Mouse (Mus musculus) kidney, postnatal 4 days (tissue): ENCODE measurements around the gene Dhx9.
"Not testable (repeated sequence)": the region's sequence is repeated elsewhere in the genome, so short reads cannot be mapped to it uniquely, and the experiment has no call there.

Experiments
- DNase-seq, 2 experiments: peaks; one replicate each; pipeline ENCODE4 v3.0.0; 2021; ENCODE audit warnings: mixed read lengths in 2 of 2

Gene Dhx9

DNA sequence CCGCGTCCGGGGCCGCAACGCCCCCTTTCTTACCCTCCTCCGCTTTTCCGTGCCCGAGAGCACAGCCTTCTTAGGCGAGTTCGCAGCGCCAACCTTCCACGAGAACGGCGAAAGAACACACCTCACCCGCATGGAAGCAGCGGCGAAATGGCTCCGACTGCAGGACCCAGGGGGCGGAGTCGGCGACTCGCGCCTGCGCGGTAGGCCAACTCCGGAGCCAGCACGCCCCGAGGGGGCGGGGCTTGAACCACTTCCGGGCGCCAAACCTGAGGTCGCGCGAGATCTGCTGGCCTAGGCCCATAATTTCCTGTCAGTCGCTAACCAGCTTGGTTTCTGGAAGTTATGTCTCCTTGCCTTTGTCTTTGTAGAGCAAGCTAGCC, at the start of gene Dhx9:
Gene Dhx9, minus strand, starts transcription at position 161 of the 380 bp plus-strand sequence.
- peak; percentile 99 to 100 for DNase-seq

DNA sequence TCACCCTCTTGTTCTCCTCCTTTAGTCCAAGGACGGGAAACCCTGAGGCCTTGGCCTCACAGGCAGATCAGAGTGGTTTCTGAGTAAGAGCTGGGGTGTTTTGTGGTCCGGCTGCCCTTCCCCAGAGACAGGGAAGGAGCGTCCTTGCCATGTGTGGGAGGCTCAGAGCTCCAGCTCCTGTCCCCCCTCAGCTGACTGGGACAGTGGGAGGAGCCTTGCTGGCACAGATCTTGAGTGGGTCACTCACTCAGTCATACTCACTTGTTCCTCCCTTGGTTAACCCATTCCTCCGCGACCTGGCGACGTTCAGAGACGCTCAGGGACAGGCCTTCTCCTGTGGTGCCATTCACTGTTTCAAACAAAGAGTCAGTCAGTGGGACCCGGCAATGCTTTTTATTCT, 48.2 kb upstream of the Dhx9 start:
- DNase-seq = peak; percentile 35 to 66

DNA sequence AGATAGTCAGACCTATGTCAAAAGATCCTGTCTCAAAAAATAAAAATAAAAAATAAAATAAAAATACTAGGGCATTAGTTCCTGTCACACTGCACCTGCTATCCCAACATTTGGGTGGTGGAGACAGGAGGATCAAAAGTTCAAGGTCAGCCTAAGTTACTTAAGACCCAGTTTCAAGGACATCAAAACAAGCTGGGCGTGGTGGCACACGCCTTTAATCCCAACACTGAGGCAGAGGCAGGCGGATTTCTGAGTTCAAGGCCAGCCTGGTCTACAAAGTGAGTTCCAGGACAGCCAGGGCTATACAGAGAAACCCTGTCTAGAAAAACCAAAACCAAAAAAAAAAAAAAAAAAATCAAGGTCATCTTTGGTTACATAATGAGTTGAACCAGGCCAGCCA, 45.4 kb upstream of the Dhx9 start:
- DNase-seq = not testable (repeated sequence)

DNA sequence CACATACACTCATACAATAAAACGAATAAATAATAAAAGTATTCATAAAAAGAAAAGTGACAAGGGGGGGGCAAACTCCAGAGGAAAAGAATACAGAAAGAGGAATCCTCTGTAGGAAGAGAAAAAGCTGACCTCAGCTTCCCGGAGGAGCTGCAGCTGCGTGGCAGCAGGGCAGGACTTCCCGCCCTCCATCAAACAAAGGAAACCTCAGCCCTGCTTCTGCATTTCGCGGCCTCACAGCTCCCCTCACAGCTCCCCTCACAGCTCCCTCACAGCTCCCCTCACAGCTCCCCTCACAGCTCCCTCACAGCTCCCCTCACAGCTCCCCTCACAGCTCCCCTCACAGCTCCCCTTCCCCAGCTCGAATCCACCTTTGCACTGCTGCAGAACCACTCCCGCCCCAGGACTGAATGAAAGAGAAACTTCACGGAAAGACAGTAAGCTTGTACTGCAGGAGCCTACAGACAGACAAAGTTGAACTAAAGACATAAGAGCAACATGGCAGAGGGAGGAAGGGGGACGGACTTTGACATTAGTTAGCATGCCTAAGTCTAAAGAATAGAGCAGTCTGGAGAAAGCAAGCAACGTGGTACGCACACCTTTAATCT, 44.9 kb upstream of the Dhx9 start:
- peak; percentile 45 to 59 for DNase-seq

DNA sequence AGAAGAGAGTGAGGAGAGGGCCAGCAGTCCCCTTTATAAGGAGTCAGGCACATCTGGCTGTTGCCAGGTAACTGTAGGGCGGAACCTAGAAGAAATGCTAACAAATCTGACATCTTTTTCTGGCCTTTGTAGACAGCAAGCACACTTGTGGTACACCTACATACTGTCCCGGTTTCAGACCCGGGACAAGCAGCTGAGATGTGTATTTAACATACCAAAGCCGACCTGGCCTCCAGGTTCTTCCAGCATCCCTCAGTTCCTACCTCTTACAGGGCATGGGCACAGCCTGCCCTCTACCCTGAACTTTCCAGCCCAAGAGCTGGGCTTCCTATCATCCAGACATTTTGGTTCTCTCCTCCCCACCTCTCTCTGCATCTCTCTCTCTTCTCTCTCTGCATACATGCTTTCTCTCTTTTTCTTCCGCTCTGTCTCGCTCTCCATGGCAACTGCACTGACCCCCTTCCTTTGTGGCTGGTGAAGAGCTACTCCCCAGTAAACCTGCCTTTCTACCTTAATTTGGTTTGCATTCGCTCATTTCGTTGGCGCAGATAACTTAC, 44.3 kb upstream of the Dhx9 start:
- DNase-seq = peak in 1 of 2 experiments; percentile 9

DNA sequence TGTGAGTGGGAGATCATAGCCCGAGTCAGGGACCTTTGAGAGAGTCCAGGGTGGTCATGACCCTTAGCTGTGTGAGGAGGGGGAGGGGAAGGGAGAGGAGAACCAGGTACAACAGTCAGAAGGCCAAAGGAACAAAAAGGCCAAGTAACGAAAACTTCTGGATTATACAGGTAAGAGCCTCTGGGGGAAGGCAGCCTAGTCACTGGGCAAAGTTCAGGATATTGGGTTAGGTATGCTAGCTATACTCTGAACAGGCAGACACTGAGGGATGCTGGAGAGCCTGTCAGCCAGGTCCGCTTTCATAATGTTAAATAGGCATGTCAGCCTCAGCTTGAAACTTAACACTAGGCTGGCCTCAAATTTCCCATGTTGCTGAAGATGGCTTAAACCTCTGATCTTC, 34.7 kb upstream of the Dhx9 start:
- peak in 1 of 2 experiments; percentile 16 for DNase-seq

DNA sequence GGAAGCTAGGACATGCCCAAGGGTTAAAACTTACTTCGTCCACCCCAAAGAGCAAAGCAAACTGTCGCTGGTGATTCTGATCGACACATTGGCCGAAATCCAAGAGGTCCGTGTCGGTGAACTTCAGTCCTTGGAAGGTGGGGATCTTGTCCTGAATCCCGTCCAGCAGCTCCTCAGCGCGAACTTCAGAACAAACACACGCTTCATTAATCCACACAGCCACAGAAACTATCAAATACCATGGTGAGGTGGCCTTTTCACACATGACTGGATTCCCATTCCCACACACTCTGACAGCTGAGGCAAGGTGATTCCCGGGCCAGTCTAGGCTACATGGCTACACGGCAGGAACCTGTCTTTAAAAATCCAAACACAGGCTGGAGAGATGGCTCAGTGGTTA, 27.9 kb upstream of the Dhx9 start:
- peak; percentile 13 to 46 for DNase-seq

DNA sequence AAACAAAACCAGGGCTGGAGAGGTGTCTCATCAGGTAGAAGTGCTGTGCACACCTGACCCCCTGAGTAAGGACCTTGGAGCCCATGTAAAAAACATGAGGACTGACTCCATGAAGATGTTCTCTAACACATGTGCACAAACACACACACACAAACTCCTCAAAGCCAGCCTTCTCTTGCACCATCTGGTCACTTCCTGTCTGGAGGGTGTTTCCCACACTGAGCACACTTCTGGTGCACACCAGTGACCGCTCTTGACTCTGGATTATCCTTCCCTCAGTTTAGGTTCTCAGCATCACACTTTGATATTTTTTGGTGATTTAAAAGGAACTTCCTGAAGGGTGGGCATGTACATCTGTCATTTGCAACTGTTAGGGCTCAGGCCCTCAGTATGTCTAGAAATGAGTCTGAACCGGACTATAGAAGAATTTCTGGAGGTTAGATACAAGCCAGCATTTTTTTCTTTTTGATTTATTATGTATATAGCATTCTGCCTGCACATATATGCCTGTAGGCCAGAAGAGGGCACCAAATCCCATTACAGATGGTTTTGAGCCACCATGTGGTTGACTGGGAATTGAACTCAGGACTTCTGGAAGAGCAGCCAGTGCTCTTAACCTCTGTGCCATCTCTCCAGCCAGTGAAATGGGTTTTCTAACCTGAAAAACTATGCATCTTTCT, 23.0 kb upstream of the Dhx9 start:
- no peak for DNase-seq

DNA sequence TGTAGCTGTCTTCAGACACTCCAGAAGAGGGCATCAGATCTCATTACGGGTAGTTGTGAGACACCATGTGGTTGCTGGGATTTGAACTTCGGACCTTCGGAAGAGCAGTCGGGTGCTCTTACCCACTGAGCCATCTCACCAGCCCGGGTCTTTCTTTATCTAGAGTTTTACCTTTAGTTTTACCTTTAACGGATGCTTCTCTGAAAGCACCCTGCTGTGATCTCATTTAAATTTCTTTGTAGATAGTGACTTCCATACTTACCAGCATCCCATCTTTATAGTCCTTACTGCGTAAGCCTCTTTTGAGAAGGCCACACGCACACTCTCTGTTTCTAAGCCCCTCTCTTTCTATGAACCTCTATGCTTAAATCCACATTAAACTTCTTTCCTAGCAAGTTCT, 22.1 kb upstream of the Dhx9 start:
- DNase-seq = not testable (repeated sequence)

DNA sequence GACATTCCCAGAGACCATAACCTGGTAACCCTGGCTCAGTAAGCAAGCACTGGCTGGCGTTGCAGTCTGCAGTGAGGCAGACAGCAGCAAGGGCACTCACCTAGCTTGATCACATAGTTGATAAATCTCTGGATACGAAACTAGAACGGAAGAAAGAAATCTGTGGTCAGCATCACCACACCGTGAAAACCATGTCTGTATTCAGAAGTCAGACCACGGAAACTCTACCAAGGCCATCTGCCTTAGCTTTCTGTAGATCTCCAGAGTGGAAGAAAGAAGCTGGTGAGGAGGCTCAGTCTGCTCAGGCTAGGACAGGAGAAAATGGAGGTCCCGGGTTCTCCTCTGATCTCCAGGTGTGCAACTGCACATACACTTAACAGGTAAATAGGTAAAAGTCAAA, 21.6 kb upstream of the Dhx9 start:
- no peak for DNase-seq

DNA sequence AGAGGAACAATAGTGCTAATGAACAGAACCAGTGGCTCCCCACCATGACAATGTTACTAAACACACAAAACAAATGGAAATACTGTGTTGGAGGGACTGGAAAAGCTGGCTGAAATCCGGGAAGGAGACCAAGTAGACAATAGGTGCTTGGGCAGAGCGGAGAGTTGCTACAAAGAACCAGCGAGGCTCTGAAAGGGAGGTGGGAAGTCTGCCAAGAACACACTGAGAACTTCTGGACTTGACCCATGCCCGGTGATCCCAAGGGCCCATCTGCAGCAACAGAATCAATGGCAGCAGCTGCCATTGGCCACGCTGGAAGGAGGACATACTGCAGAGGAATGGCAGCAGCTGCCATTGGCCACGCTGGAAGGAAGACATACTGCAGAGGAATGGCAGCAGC, 18.8 kb upstream of the Dhx9 start:
- peak; percentile 24 to 45 for DNase-seq

DNA sequence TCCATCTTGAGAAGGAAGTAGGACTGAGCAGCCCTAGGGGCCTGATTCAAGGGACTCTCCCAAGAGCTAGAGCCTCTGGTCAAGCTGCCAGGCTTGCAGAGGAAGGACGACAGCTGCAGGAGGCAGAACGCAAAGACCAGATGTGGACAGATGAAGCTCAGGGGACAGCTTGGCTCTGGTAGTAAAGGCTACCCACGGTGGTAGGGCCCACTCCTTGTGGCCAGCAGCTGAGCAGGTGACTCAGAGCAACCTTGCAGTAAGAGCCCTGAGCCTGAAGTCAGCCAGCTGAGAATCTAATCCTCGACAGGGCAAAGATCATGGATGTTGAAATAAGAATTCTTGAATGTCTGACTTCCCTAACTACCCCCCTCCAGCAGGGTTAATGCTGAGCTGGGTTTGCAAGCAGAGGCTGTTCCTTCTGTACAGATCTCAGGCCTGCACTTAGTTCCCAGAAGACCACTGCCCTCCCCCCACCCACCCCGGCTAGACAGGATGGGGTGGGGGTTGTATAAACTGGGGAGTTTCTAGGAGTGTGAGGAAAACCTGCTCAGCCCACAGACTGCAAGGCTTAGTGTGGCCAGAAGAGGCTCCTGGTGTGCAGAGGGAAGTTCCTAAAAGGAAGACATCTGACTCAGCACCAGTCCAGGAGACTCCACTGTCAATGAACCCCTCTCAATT, 14.3 kb upstream of the Dhx9 start:
- DNase-seq = peak; percentile 26 to 52

DNA sequence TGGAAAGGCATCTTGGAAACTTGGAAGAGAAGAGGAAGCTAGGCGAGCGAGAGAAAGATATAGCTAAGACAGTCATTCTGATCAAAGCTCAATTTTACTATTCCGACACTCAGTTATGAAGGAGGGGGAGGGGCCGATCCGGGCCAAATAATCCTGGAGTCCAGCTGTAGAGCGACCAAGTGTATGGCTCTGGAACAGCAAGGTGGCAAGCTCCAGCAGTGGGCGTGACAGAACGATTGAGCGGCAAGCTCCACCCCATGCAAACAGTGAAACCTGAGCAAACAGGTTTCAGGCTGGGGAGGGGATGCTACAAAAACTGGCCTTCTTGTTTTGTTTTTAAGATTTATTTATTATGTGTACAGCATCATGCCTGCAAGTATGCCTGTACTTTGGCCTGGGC, 12.6 kb upstream of the Dhx9 start:
- DNase-seq = peak in 1 of 2 experiments; percentile 22

DNA sequence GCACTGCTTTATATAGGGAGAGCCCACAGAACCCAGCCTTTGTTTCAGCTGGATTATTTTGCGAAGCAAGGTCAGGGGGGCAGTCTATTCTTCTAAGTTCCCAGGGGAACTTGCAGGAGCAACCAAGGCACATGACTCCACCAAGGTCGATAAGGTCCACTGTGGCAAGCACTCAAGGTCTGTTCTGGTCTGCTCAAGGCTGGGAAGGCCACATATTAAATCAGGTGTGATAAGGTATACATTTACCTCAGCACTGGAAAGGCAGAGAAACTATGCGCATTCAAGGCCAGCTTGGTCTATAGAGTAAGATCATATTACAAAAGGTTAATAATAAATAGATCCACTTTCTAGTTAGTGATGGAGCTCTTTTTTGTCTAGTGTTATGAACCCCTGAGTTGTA, 8.6 kb upstream of the Dhx9 start:
- DNase-seq = no peak

DNA sequence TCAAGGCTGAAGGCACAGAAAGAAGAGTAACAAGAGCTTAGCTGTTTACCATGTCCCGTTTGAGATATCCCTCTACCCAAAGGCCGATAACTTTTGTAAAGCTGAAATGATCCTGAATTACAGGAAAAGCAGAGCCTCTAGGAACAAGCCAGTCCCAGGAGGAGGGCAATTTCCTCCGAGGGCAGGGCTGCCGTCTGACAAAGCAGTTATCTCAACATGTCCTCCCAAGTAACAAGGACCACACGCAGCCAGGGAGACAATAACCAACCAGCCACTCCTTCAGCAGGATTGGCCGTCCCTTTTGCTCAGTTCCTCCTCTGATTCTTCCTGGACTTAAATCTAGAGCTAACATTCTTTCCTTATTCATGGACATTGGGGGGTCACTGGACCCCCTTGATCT, 6.5 kb upstream of the Dhx9 start:
- no peak for DNase-seq

DNA sequence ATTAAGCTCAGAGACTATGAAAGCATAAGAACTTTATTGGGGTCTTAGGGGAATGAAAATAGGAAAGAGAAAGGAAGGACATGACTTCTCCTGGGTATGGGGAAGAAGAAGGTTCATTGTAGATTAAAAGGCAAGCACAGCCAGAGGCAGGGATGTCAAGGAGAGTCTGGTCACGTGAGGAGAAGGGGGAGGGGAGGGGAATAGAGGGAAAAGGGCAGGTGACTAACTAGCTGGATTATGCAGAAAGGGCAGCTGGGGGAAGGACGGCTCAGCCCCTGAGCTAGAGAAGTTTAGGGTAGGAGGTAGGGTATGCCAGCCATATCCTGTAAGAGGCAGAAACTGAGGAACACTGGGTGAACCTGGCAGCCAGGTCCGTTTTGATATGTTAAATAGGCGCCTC, 5.9 kb upstream of the Dhx9 start:
- DNase-seq = peak in 1 of 2 experiments; percentile 42

DNA sequence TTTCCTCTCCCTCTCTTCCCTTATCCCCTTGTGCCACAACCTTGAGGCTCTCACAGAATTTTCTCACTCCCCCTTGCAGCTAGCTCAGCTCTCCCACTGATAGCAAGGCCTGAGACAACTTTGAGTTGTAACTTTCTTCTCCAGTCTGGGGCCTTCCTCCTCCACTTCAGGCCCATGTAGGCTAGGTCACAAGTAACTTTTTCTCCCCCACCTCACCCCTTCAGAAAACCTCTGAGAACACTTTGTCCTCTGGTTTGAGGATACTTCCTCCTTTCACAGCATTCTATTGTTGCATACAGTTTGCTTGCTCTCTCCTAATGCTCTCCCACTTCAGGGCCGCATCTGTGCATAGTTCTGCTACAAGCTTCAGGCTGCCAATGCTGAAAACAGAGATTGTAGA, 4.4 kb upstream of the Dhx9 start:
- no peak for DNase-seq

DNA sequence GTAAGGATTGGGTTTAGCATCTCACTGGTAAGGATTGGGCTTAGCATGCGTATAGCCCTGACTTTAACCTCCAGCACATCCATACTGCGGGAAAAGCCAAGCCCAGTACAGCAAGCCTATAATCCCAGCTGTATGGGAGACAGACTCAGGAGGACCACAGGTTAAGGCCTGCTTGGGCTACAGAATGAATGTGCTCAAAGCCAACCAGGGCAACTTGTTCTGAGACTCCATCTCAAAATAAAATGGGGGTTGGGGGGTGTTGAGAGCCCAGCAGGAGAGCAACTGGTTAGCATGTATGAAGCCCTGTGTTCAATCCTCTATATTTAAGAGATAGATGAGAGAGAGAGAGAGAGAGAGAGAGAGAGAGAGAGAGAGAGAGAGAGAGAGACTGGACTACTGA, 3.9 kb upstream of the Dhx9 start:
- no peak for DNase-seq

DNA sequence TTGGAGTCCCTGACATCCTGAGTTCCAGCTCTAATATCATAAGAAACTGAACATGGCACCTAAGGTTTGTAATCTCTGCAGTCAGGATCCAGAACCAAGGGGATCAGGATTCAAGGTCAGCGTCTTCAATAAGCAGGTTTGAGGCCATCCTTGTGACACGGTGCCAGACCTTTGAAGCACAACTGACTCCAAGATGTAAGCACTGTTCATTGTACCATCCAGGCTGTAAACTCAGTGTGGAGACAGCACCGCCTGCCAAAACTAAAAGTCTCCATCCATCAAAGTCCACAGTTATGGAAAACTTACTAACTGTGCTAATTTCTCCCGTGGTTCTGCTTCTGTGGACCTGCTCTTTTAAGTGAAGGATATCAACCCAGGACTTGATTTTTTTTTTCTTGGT, 2.5 kb upstream of the Dhx9 start:
- DNase-seq = no peak

DNA sequence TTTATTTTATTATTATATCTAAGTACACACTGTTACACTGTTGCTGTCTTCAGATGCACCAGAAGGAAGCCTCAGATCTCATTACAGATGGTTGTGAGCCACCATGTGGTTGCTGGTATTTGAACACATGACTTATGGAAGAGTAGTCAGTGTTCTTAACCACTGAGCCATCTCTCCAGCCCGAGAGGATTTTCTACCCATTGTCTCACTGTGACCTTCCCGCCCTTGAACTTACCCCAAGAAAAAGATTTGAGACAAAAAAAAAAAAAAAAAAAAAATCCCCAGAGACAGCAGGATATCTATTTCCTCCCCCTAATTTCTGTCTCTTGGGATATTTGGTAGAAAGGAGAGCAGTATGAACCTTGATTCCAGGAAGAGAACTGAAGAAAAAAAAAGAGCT, 2.1 kb upstream of the Dhx9 start:
- no peak for DNase-seq

DNA sequence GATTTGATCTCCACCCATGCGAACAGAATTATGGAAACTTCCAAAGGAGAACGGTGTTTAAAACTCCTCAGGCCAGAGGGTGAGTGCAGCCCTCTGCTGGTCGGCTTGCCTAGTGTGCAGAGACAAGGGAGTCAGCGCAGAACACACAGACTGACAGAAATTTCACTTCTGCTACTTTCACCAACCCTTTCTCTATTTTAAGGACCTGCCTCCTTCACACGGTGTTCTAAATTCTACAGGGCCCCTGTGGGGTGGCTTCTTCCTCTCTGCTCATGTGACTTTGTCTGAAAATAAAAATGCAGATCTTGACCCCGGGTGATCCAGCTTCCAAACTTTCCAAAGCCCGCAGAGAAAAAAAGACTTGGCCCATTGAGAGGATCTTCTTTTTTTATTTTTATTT, 1.7 kb upstream of the Dhx9 start:
- DNase-seq = peak in 1 of 2 experiments; percentile 45

DNA sequence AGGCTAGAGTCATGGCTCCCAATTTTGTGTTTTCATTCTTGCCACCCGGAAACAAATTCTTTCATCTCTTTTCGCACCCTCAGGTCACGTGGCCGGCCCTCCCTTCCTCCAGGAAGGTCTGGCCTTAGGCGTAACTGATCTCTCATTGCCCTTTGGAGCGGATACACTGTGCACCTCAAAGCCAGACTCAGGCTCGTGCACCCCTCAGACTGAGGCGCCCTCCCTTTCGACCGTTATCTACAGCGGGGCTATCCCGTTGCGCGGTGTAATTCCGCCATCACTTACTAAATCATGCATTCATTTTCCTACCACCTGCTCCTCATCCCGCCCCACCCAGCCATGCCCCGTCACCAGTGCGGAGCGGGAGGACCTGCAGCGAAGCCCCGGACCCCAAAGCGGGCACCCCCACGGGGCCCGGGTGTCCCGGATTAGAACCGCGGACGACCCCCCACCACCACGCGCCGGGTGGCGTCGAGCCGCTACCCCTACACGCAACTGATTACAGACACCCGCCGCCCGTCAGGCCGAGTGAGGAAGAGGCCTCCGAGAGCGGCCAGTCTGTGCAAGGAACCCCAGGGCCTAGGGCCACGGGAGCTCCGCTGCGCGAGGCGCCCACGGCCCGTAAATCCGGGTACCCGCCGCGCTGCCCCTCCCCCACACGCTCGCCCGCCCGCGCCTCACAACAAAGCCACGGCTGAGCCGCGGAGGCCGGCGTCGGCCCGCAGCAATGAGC, 527 bp downstream of the Dhx9 start:
- DNase-seq = peak; percentile 69 to 80

DNA sequence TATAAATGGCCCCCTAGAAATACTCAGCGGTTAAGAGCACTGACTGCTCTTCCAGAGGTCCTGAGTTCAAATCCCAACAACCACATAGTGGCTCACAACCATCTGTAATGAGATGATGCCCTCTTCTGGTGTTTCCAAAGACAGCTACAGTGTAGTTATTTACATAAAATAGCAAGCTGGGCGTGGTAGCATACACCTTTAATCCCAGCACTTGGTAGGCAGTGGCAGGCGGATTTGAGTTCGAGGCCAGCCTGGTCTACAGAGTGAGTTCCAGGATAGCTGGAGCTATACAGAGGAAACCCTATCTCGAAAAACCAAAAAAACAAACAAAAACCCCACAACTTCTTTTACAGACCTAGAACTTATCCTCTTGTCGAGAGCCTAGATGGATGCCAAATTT, 1.3 kb downstream of the Dhx9 start:
- not testable (repeated sequence) for DNase-seq
